Mouse (Mus musculus): ENCODE results near the gene Abca2.
"Not testable (repeated sequence)": the region's sequence is repeated elsewhere in the genome, so short reads cannot be mapped to it uniquely, and the experiment has no call there.

Abca2 gene

DNA sequence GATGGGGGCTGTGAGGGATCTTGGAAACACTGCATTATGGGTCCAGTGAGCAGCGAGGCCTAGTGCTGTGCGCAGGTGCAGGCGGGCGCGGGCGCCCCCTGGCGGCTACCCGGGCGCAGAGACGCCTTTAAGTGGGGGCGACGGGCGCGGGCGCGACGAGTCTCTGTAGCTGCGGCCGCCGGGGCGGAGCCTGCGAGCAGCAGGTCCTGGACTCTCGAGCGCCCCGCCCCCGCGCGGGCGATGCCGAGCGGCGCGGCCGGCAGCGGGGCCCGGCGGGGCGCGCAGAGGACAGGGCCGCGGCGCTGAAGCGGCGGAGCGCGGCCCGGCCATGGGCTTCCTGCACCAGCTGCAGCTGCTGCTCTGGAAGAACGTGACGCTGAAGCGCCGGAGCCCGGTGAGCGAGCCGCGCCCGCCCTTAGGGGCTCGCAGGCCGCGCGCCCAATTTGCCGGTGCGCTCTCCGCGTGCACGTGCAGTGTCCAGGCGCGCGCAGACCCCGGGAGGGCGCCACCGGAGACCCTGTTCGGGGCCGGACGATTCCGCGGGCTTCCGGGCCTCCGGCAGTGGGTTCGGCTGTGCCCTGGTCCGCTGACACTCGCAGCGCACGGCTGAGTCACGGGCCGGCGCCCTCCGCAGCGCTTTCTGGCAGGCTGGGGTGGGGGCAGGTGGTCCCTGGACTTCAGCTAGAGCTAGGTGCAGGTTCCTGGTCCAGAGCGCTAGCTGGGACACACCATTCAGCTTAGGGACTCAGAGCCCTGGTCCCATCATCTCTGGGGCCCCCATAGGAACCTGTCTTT is at the start of gene Abca2:
Gene Abca2, plus strand, starts transcription at position 262 of the 795 bp plus-strand sequence.
- peak; percentile 97 to 98 for DNase-seq

DNA sequence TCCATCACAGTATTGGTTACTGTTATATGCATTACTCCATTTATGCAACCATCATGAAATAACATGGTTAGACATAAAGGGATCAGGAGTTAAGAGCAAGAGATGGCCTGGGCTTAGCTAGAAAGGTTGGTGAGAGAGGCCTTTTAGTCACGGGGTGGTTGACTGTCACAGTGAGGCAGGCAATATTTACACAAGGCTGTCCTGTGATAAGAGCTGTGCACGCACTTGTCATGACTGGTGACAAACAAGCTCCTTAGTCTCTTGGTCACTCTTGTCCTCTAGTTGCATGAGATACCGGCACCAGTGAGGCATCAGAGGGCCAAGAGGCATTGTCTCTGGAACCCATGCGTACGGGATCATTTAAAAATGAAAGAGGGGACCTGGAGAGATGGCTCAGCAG is 44.0 kb upstream of the Abca2 start:
- DNase-seq, result no peak

DNA sequence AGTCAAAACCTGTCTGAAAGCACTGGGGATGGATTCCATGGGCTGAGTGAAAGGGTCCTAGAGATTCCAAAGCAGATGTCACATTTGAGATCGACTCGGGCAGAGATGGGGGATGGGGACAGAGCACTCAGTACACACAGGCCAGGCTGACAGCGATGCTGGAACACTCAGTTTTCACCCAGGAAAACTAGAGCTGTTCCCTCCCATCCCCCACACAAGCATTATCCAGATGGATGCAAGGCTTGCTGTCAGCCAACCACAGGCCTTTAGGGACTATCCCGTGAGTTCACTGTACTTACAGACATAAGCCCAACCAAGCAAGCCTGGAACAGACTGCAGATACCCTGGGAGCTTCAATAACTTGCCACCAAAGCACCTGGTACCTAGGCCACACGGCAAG is 37.2 kb upstream of the Abca2 start:
- DNase-seq, result no peak

GRCm38 (mm10) chr2:25394281-25395221 is 34.0 kb upstream of the Abca2 start:
- peak in 1 of 2 experiments; percentile 39 for DNase-seq

DNA sequence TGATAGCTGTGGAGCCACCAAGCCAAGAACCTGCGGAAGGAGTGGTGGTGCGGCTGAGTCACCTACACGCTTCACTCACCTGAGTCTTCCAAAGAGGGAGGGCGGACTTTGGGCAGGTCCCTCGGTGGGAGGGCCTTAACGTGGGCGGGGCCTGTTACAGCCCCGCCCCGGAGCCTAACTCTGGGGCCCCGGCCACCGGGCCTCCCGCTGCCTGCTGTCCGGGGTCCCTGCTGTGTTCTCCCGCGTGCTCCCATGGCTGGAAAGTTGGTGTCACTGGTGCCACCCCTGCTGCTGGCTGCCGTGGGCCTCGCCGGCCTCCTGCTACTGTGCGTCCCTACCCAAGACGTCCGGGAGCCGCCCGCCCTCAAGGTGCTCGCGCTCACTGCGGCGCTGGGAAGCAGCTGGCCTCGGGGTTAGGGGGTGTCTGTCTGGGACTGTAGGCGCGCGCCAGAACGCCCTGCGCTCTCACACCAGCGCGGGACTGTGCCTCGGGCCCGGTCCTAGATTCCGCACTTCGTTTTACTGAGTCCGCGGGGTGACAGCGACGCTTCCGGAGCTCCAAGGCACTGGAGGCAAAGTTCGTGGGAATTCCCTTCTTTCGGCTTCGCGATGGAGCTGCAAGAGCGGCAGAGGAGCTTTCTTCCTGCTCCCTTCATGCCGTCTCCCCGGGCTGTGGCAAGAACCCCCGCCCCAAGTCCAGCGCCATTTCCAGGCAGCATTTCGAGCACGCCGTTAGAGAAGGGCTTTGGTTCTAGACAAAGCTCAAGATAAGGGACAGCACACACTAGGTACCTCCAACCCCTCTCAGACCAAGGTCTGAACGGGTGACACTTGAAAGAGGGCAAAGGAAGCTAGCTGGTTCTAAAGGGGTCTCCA is 32.5 kb upstream of the Abca2 start, which contains the start of gene Entpd2:
Gene Entpd2, plus strand, starts transcription at position 154 of the 876 bp plus-strand sequence.
- peak; percentile 45 to 49 for DNase-seq

DNA sequence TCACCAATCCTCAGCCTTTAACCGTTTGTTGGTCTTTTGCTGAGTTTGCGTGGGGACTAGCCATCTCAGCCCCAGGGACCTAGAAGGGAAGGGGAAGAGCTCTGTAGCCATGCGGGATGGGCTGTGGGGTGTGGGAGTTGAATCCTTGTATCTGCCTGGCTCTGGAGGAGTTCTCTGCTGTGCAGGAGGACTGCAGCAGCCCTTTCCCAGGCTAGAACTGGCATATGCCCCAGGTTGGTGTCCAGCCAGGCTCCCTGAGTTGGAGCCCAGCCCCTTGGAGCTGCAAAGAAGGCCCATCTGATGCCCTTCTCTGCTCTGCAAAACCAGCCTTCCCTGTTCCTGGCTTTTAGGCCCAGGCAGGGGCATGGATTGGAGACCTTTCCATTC is 31.9 kb upstream of the Abca2 start:
- DNase-seq, result peak; percentile 69 to 78

- DNase-seq, result no peak
Measured at GRCm38 (mm10) chr2:25397010-25397409, 31.5 kb upstream of the Abca2 start.

GRCm38 (mm10) chr2:25398065-25398464 is 30.4 kb upstream of the Abca2 start:
- DNase-seq, result no peak

DNA sequence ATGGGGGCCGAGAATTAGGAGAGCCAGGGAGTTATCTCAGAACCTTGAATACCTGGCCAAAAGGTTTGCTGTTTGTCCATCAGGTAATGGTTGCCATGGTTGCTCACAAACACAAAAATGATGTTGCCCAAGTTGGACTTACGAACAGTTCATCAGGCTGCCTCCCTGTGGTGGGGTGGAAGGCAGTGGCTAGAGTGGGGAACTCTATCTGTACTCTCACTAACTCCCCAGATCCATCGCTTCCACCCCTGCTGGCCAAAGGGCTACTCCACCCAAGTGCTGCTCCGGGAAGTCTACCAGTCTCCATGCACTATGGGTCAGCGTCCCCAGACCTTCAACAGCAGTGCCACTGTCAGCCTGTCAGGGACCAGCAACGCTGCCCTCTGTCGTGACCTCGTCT is 29.5 kb upstream of the Abca2 start, which contains the start of gene Npdc1:
Gene Npdc1, plus strand, starts transcription at position 301 of the 400 bp plus-strand sequence.
- DNase-seq, result no peak

DNA sequence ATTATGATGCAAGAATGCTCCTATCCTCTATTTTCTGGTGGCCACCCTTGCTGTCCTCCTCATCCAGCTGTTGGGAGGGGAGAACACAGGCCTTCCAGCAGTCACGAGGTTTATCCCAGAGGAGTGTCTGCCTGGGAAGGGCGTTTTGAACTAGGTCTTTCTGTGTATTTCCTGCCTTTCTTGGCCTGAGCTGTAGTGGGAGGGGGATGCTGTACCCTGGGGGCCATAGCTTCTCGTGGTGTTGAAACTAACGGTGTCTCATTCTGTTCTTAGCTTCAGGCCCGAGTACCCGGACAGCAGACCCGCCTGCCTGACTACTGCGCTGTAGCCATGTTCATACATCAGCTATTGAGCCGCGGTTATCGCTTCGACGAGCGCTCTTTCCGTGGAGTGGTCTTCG is 28.2 kb upstream of the Abca2 start:
- no peak for DNase-seq

DNA sequence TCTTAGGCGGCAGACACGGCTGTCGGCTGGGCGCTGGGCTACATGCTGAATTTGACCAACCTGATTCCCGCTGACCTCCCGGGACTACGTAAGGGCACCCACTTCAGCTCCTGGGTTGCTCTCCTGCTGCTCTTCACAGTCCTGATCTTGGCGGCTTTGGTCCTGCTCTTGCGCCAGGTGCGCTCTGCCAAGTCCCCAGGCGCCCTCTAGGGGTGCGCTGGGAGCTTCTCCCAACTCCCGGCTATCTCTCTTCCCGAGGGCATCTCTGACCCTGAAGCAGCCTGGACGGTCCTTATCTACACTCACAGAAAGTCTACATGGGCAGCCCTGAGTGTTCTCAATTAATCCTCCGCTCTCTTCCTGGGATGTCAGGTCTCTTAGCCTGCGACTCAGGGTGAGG is 27.7 kb upstream of the Abca2 start:
- DNase-seq, result peak; percentile 74 to 78

GRCm38 (mm10) chr2:25402377-25402971 is 26.0 kb upstream of the Abca2 start:
- DNase-seq, result peak; percentile 77 to 78

DNA sequence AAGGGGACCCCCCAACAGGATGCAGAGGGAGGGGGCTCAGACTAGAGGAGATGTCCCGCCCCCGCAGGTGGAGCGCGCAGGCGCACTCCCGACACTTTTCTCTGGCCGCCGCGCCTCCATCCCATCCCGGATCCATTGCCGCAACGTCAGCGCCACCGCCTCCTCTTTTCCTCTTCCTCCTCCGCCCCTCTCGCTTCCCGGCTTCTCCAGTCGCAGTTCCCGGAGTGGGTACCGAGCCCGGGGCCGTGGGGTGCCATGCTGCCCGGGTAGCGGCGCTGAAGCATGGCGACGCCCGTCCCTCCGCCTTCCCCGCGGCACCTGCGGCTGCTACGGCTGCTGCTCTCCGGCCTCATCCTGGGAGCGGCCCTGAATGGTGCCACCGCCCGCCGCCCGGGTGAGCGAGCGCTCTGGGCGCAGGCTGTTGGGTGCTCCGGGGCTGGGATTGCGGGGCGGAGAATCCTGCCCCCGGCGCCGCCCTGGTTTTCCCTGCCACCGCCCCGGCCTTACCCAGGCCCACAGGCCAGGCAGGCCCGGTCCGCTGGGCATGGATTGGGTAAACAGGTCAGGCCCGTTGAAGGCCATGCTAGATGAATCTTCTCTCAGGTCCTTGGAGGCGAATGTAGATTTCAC is 25.4 kb upstream of the Abca2 start:
- DNase-seq, result peak; percentile 91

- DNase-seq, result no peak
Measured at GRCm38 (mm10) chr2:25403994-25404393, 24.5 kb upstream of the Abca2 start.

- DNase-seq, result no peak
Measured at GRCm38 (mm10) chr2:25408908-25409307, 19.6 kb upstream of the Abca2 start.

DNA sequence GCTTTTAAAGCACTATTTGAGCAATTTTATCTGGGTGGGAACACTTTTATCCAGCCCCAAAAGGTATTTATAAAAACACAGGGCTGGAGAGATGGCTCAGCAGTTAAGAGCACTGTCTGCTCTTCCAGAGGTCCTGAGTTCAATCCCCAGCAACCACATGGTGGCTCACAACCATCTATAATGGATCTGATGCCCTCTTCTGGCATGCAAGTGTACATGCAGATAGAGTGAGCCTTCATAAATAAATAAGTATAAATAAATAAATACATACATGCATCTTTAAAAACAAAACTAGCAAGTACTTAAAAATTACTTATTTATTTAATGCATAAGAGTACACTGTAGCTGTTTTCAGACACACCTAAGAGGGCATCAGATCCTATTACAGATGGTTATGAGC is 15.1 kb upstream of the Abca2 start:
- not testable (repeated sequence) for DNase-seq

DNA sequence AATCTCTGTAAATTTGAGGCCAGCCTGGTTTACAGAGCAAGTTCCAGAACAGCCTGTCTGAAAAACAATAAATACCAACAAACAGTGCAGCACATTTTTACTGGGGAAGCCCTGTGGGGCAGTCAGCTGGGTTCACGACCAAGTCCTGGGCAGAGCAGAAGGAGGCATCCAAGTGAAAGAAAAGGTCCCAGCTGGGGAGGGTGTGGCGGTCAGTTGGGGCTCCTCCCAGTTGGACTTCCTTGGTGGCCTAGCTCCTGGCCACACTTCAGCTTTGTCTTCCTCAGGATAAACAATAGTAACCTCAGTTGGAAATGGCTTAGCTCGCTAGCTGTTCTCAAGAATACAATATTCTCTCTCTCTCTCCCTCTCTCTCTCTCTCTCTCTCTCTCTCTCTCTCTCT is 11.1 kb upstream of the Abca2 start:
- DNase-seq, result peak in 1 of 2 experiments; percentile 22

DNA sequence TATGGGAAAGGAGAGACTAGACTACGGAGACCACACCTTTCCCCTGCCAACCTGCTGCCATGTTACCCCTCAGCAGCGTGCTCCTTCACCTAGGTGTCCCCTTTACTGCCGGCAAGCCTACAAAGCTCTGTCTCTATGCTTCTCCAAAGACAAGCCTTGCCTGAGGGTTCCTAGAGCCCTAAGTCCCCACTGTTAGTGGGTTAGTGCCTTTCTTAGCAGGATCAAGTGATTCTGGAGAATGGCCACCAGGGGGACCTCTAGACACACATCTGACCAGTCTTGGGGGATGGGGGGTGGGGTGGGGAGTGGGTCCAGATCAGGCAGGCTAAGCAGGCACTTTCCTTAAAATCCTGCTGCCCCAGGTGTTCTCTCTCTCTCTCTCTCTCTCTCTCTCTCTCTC is 6.6 kb upstream of the Abca2 start:
- peak; percentile 61 to 64 for DNase-seq

DNA sequence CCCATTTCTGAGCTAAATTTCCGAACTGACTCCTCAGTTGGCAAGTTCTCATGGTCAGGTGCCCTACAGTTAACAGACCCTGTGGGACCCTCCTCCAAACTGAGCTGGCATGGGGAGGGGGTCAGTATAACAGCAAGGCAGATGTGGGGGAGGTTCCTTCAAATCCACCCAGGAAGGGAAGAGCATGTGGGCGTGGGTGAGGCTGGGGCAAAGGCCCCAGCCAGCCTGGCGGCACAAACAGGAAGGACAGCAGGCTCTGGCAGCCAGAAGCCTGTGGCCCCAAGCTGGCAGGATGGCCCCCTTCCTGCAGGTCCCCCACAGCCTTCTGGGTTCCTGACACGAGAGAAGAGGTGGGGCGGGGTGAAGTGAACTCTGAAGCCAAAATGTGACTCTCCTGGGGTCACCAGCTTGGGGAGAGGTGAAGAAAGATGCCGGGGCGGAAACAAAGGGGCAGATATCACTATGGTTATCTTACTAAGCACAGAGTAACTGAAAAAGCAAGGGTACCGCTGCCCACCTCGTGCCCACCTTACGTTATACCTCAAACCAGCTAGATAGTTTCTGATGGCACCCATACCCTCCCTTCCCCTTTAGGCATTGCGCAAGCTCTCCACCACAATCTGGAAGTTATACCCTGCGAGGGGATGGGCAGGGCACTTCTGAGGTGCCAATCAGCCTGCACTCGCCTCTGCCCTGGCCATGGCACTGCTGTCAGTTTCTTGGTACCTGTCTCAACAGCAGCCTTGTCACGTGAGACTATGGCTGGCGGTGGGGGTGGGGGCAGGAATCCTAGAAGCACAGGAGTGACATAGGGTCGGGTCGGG is 5.7 kb upstream of the Abca2 start, which contains the start of gene Fut7:
Gene Fut7, plus strand, starts transcription at position 681 of the 824 bp plus-strand sequence.
- DNase-seq, result peak in 1 of 2 experiments; percentile 20

- DNase-seq, result no peak
Measured at GRCm38 (mm10) chr2:25423626-25424025, 4.9 kb upstream of the Abca2 start.

Data from cerebellum, postnatal 36 days (tissue).